Mouse (Mus musculus): ENCODE measurements around the gene Gp1ba. TPM values are rescaled to one million over a fixed set of nuclear protein-coding genes. Genes with fewer than 3 reads are reported as not detected.

Gene Gp1ba
- polyA plus RNA-seq, 1 experiment: 0.19 TPM

GRCm38 (mm10) chr11:70629557-70629956, 9.4 kb upstream of the Gp1ba start:
- H3K27me3 ChIP-seq (ENCODE audit: control insufficient read depth, insufficient read depth, low read length): no peaks in the 10 kb centered on the region
- TF ChIP-seq POLR2A (IDR thresholded peaks at IDR 0.05; ENCODE audit: control insufficient read depth, low read depth, low read length) (no peak), CTCF (IDR thresholded peaks at IDR 0.05; ENCODE audit: control insufficient read depth, insufficient read depth, insufficient replicate concordance, low read depth, low read length) (no peak)
- no peaks in the 10 kb centered on the region for H3K36me3 ChIP-seq (ENCODE audit: control insufficient read depth, insufficient read depth, low read length)
- H3K4me1 ChIP-seq (ENCODE audit: control insufficient read depth, insufficient read depth, low read length): no peaks in the 10 kb centered on the region
- H3K4me3 ChIP-seq (ENCODE audit: control insufficient read depth, low read depth, low read length): no peak overlapping the region
- H3K27ac ChIP-seq (ENCODE audit: control insufficient read depth, insufficient read depth, low read depth, low read length): no peak overlapping the region

GRCm38 (mm10) chr11:70630129-70630528, 8.8 kb upstream of the Gp1ba start:
- H3K4me1 ChIP-seq (ENCODE audit: control insufficient read depth, insufficient read depth, low read length): no peaks in the 10 kb centered on the region
- no peaks in the 10 kb centered on the region for H3K27me3 ChIP-seq (ENCODE audit: control insufficient read depth, insufficient read depth, low read length)
- no peak for TF ChIP-seq CTCF (IDR thresholded peaks at IDR 0.05; ENCODE audit: control insufficient read depth, insufficient read depth, insufficient replicate concordance, low read depth, low read length)
- no peak for TF ChIP-seq POLR2A (IDR thresholded peaks at IDR 0.05; ENCODE audit: control insufficient read depth, low read depth, low read length)
- H3K27ac ChIP-seq (ENCODE audit: control insufficient read depth, insufficient read depth, low read depth, low read length): no peak overlapping the region
- H3K36me3 ChIP-seq (ENCODE audit: control insufficient read depth, insufficient read depth, low read length): no peaks in the 10 kb centered on the region
- no peak overlapping the region for H3K4me3 ChIP-seq (ENCODE audit: control insufficient read depth, low read depth, low read length)

GRCm38 (mm10) chr11:70635601-70636000, 3.3 kb upstream of the Gp1ba start:
- no peak for TF ChIP-seq POLR2A (IDR thresholded peaks at IDR 0.05; ENCODE audit: control insufficient read depth, low read depth, low read length)
- no peak for TF ChIP-seq CTCF (IDR thresholded peaks at IDR 0.05; ENCODE audit: control insufficient read depth, insufficient read depth, insufficient replicate concordance, low read depth, low read length)
- Histone ChIP-seq H3K4me1 (ENCODE audit: control insufficient read depth, insufficient read depth, low read length) (no peaks in the 10 kb centered on the region), H3K4me3 (ENCODE audit: control insufficient read depth, low read depth, low read length) (no peak overlapping the region), H3K27me3 (ENCODE audit: control insufficient read depth, insufficient read depth, low read length) (no peaks in the 10 kb centered on the region), H3K36me3 (ENCODE audit: control insufficient read depth, insufficient read depth, low read length) (no peaks in the 10 kb centered on the region), H3K27ac (ENCODE audit: control insufficient read depth, insufficient read depth, low read depth, low read length) (no peak overlapping the region)

- Histone ChIP-seq H3K27ac (ENCODE audit: control insufficient read depth, insufficient read depth, low read depth, low read length) (no peak overlapping the region), H3K4me3 (ENCODE audit: control insufficient read depth, low read depth, low read length) (no peak overlapping the region), H3K27me3 (ENCODE audit: control insufficient read depth, insufficient read depth, low read length) (no peaks in the 10 kb centered on the region), H3K4me1 (ENCODE audit: control insufficient read depth, insufficient read depth, low read length) (no peaks in the 10 kb centered on the region), H3K36me3 (ENCODE audit: control insufficient read depth, insufficient read depth, low read length) (no peaks in the 10 kb centered on the region)
- TF ChIP-seq POLR2A (IDR thresholded peaks at IDR 0.05; ENCODE audit: control insufficient read depth, low read depth, low read length) (no peak), CTCF (IDR thresholded peaks at IDR 0.05; ENCODE audit: control insufficient read depth, insufficient read depth, insufficient replicate concordance, low read depth, low read length) (no peak)
These were observed 1.2 kb upstream of the Gp1ba start for GRCm38 (mm10) chr11:70637764-70638163.

- TF ChIP-seq POLR2A (IDR thresholded peaks at IDR 0.05; ENCODE audit: control insufficient read depth, low read depth, low read length): no peak
- no peak for TF ChIP-seq CTCF (IDR thresholded peaks at IDR 0.05; ENCODE audit: control insufficient read depth, insufficient read depth, insufficient replicate concordance, low read depth, low read length)
- H3K27ac ChIP-seq (ENCODE audit: control insufficient read depth, insufficient read depth, low read depth, low read length): no peak overlapping the region
These were observed 629 bp upstream of the Gp1ba start for GRCm38 (mm10) chr11:70638293-70638692.

GRCm38 (mm10) chr11:70639976-70640375, 1.1 kb downstream of the Gp1ba start:
- H3K4me1 ChIP-seq (ENCODE audit: control insufficient read depth, insufficient read depth, low read length): no peaks in the 10 kb centered on the region
- TF ChIP-seq POLR2A (IDR thresholded peaks at IDR 0.05; ENCODE audit: control insufficient read depth, low read depth, low read length) (no peak), CTCF (IDR thresholded peaks at IDR 0.05; ENCODE audit: control insufficient read depth, insufficient read depth, insufficient replicate concordance, low read depth, low read length) (no peak)
- no peak overlapping the region for H3K27ac ChIP-seq (ENCODE audit: control insufficient read depth, insufficient read depth, low read depth, low read length)
- H3K4me3 ChIP-seq (ENCODE audit: control insufficient read depth, low read depth, low read length): no peak overlapping the region
- no peaks in the 10 kb centered on the region for H3K27me3 ChIP-seq (ENCODE audit: control insufficient read depth, insufficient read depth, low read length)
- no peaks in the 10 kb centered on the region for H3K36me3 ChIP-seq (ENCODE audit: control insufficient read depth, insufficient read depth, low read length)

More at GRCm38 (mm10) chr11:70638293-70638692, 629 bp upstream of the Gp1ba start:
- no peak overlapping the region for H3K4me3 ChIP-seq (ENCODE audit: control insufficient read depth, low read depth, low read length)
- no peaks in the 10 kb centered on the region for H3K27me3 ChIP-seq (ENCODE audit: control insufficient read depth, insufficient read depth, low read length)
- no peaks in the 10 kb centered on the region for H3K36me3 ChIP-seq (ENCODE audit: control insufficient read depth, insufficient read depth, low read length)
- H3K4me1 ChIP-seq (ENCODE audit: control insufficient read depth, insufficient read depth, low read length): no peaks in the 10 kb centered on the region

GRCm38 (mm10) chr11:70641241-70641640, 2.3 kb downstream of the Gp1ba start:
- Histone ChIP-seq H3K4me3 (ENCODE audit: control insufficient read depth, low read depth, low read length) (no peak overlapping the region), H3K27ac (ENCODE audit: control insufficient read depth, insufficient read depth, low read depth, low read length) (no peak overlapping the region), H3K36me3 (ENCODE audit: control insufficient read depth, insufficient read depth, low read length) (no peaks in the 10 kb centered on the region), H3K27me3 (ENCODE audit: control insufficient read depth, insufficient read depth, low read length) (no peaks in the 10 kb centered on the region), H3K4me1 (ENCODE audit: control insufficient read depth, insufficient read depth, low read length) (peaks cover 3% of the 10 kb centered on the region)
- no peak for TF ChIP-seq POLR2A (IDR thresholded peaks at IDR 0.05; ENCODE audit: control insufficient read depth, low read depth, low read length)
- no peak for TF ChIP-seq CTCF (IDR thresholded peaks at IDR 0.05; ENCODE audit: control insufficient read depth, insufficient read depth, insufficient replicate concordance, low read depth, low read length)

GRCm38 (mm10) chr11:70643051-70643450, 4.1 kb downstream of the Gp1ba start:
- Histone ChIP-seq H3K27ac (ENCODE audit: control insufficient read depth, insufficient read depth, low read depth, low read length) (no peak overlapping the region), H3K4me3 (ENCODE audit: control insufficient read depth, low read depth, low read length) (no peak overlapping the region), H3K4me1 (ENCODE audit: control insufficient read depth, insufficient read depth, low read length) (peaks cover 12% of the 10 kb centered on the region), H3K27me3 (ENCODE audit: control insufficient read depth, insufficient read depth, low read length) (no peaks in the 10 kb centered on the region), H3K36me3 (ENCODE audit: control insufficient read depth, insufficient read depth, low read length) (no peaks in the 10 kb centered on the region)
- TF ChIP-seq CTCF (IDR thresholded peaks at IDR 0.05; ENCODE audit: control insufficient read depth, insufficient read depth, insufficient replicate concordance, low read depth, low read length): no peak
- no peak for TF ChIP-seq POLR2A (IDR thresholded peaks at IDR 0.05; ENCODE audit: control insufficient read depth, low read depth, low read length)

All from testis, adult 2 months (tissue).